Mouse (Mus musculus) stomach, adult 2 months (tissue): ENCODE results near the gene Lap3. TPM values are rescaled to one million over a fixed set of nuclear protein-coding genes. Genes with fewer than 3 reads are reported as not detected.

Source experiments
- polyA plus RNA-seq: library from polyadenylated mRNA; depleted of rRNA; stranded (reverse); fragments of >200 nt; gene quantifications from 2 replicates; pipeline ENCODE4 v1.2.3, GENCODE M21; 2012; rRNA removed

The Lap3 gene
- 3.0 and 3.6 TPM in 2 replicates for polyA plus RNA-seq

DNA sequence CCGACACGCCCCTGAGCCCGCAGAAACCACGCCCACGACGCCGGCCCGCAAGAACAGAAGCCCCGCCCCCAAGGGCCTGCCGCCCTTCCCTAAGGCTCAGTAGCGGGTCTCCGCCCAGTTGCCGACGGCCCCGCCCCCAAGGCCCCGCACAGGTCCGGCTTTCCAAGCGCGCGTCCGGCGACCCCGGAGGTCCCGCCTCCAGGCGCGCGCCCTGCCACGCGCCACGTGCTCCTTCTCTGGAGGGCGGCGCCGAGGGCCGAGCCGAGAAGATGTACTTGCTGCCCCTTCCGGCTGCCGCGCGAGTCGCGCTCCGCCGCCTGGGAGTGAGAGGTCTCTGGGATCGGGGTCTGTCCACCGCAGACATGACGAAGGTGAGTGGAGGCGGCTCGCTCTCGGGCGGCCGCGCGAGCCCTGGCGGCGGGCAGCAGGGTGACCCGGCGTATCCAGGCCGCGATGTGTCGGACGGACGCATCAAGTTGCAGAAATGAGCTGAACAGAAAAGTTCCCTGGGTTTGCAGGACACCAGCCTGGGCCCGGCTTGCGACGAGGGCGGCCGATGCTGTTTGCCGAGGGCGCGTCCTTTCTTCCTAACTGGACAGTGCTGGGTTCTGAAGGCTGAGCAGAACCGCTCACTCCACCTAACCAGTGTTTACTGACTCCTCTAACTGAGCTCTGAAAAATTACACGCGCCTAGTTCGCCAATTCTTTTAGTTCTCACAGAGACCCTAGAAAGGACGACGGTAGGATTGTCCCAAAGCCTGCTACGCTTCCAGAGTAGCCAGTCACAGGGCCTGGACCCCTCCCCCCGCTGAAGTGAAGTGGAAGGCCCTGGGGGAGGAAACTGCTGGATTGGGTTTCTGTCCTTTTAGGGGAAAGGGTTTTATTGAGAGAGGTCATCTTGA, at the start of gene Lap3:
Gene Lap3 (plus strand): TSS at position 184 of the 902 bp plus-strand sequence.

DNA sequence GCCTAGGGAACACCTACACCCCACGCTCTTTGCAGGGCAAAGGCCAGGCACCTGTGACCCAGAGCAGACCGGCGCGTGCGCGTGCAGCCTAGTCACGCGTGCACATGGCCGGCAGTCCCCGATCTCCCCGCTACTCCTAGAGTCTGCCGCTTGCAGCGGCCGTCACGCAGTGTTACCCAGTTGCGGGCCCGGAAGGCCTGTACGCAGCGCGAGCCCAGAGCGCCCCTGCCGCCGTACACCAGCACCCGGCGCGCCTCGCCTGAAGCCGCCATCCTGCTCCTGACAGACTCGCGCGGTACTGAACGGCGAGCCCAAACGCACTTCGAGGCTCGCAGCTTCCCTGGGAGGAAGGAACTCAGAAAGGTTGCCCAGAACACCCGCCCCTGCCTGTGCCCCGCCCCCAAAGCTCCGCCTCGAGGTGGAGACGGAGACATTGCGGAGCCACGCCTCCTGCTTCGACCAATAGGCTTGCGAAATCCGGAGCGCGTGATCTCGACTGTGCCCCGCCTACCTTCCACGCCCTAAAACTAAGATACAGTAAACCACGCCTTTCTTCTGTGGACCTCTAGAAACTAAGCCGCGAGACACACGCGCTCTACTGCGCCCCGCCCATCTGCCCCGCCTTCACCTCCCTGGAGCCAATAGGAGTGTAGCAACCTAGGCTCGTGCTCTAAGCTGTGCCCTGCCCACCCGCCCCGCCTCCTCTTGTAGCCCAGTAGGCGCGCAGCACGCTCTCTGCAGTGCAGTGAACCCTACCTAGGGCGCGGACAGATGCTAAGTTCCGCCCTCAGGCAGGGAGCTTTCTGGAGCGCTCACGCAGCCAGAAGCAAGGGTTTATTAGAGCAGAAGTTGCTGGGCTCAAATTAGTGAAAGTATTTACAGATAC, 43.1 kb upstream of the Lap3 start, which contains the start of gene Qdpr:
Gene Qdpr (minus strand): TSS at position 406 of the 886 bp plus-strand sequence.

DNA sequence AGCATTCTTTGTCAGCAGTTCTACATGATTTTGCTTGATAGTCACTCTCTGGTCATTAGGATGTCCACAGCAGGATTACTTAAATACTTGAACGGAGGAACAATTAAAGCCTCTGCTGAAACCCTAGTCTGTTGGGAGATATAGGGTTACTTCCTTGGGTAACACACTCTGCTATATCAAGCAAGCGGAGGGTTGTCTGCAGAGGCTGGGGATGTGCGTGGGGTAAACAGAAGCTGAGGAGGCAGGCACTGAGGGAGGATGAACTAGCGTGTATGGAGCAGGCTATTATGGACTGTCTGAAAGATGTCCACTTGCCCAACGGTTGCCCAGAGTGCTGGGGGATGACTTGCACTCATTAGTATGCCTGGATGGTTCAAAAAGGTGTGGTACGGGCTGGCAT, 39.7 kb upstream of the Lap3 start, which contains the start of gene Clrn2:
Gene Clrn2 (plus strand): TSS at position 301 of the 400 bp plus-strand sequence.

DNA sequence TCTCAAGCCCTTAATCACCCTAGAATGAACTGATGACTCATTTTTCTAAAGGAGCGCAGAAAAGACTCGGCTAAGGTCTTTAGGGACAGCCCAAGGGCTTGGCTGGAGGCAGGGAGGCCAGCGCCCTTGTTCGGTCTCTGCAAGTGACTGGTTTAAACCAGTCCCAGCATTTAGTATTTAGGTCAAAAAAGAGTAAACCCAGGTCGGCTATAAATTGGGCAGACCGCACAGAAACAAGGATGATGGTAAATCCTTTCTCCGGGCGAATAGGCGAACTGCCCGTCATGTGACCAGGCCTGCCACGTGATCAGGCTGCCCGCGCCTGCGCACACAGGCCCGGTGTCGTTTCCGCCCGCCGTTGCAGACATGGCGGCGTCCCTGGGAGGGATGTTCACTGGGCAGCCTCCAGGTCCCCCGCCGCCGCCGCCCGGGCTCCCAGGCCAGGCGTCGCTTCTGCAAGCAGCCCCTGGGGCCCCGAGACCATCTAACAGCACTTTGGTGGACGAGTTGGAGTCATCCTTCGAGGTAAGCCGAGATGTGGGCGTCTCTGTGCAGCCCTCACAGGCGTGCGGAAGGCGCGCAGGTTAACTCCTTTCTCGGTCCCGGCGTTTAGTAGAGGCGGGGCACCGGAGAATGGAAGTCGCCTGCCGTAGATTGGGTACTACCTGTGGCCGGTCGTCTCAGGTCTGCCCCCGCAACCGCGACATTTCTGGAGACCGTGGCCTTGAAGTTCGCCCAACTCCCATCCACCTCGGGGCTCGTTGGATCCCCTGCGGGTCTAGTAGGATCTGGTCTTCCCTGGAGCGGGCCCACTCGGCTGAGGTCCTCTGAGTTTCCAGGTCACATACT, 27.0 kb downstream of the Lap3 start, which contains the start of gene Med28:
Gene Med28 (plus strand): TSS at position 270 of the 849 bp plus-strand sequence.

Other genes starting within 250 kb of the Lap3 start
- 21.5 and 28.3 TPM in 2 replicates for gene Qdpr, start 43.1 kb upstream of the Lap3 start, polyA plus RNA-seq
- not detected in 2 replicates for gene Clrn2, start 39.6 kb upstream of the Lap3 start, polyA plus RNA-seq
- gene Med28, start 26.9 kb downstream of the Lap3 start, polyA plus RNA-seq: 53.1 and 75.0 TPM in 2 replicates
- 0.06 and 0.15 TPM in 2 replicates for gene Fam184b, start 146.2 kb downstream of the Lap3 start, polyA plus RNA-seq
- gene Ncapg, start 176.5 kb downstream of the Lap3 start, polyA plus RNA-seq: 0.12 and 0.30 TPM in 2 replicates